Mouse (Mus musculus) CH12.LX (cell line): ENCODE measurements around the gene Spred1.

Source experiments
- CHD2 ChIP-seq: IDR thresholded peaks from 2 replicates; pipeline ENCODE4 v1.6.1; 2011; ENCODE audit warnings: low read length, improper control_type of control experiment
- CTCF ChIP-seq, 2 experiments: IDR thresholded peaks in 1 of 2; conservative IDR thresholded peaks in 1 of 2; 2 replicates each; pipeline ENCODE4 v1.5.1; 2011 to 2012; ENCODE audit warnings: low read depth in 2 of 2, low read length in 2 of 2, improper control_type of control experiment in 1 of 2, inconsistent platforms in 1 of 2, mild to moderate bottlenecking in 1 of 2, moderate library complexity in 1 of 2
- POLR2A ChIP-seq: IDR thresholded peaks from 2 replicates; pipeline ENCODE4 v1.6.1; 2011; ENCODE audit warnings: low read depth, mild to moderate bottlenecking, improper control_type of control experiment, low read length
- RAD21 ChIP-seq: IDR thresholded peaks from 2 replicates; pipeline ENCODE4 v1.6.1; 2011; ENCODE audit warnings: low read depth, mild to moderate bottlenecking, low read length, improper control_type of control experiment, moderate library complexity
- RCOR1 ChIP-seq: conservative IDR thresholded peaks from 2 replicates; pipeline ENCODE4 v1.6.1; 2012; ENCODE audit warnings: low read depth, mild to moderate bottlenecking, inconsistent platforms, low read length, improper control_type of control experiment
- SMC3 ChIP-seq: IDR thresholded peaks from 2 replicates; pipeline ENCODE4 v1.6.1; 2011; ENCODE audit warnings: low read depth, low read length, improper control_type of control experiment
- USF1 ChIP-seq: IDR thresholded peaks from 2 replicates; pipeline ENCODE4 v1.6.1; 2014; ENCODE audit warnings: low read depth, mild to moderate bottlenecking, inconsistent platforms, low read length, improper control_type of control experiment

DNA sequence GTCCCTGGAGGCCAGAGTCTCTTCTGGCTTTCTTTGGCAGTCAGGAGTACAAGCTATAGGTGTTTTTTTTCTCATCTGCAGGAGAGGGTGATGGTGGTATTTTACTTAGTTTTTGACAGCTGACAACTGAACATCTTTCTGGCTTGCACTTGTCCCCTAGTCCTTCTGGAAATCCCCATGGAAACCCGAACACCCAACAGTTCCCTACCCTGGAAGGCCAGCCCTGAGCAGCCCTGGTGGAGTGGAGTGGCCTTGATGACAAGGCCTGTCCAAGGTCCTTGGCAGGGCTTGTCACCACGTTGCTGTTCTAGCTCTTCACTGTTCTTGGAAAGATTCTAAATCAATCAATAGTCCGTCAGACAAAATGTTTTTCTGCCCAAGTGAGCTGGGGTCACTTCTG lies 83.4 kb downstream of the Spred1 start:
- TF ChIP-seq CTCF (conservative IDR thresholded peaks at IDR 0.05 in 1 of 2, IDR thresholded peaks at IDR 0.05 in 1 of 2; ENCODE audit: low read depth in 2 of 2, low read length in 2 of 2) (no peak), RCOR1 (no peak), USF1 (no peak), SMC3 (no peak), RAD21 (no peak), POLR2A (no peak), CHD2 (no peak)
